Mouse (Mus musculus) cerebellum, adult 2 months (tissue): ENCODE measurements around the gene Igsf21.

Experiments used
- CTCF ChIP-seq: fragments of 200-500 bp; IDR thresholded peaks from 2 replicates; pipeline ENCODE4 v1.5.1; 2011; ENCODE audit warnings: low read depth, mild to moderate bottlenecking, control low read depth, low read length, moderate library complexity, borderline replicate concordance; ENCODE audit not compliant: insufficient read depth
- POLR2A ChIP-seq: fragments of 200-500 bp; IDR thresholded peaks from 2 replicates; pipeline ENCODE4 v1.6.1; 2011; ENCODE audit warnings: low read length, control low read depth, borderline replicate concordance; ENCODE audit not compliant: insufficient read depth

- no peak for TF ChIP-seq POLR2A
- TF ChIP-seq CTCF: no peak
Observed at GRCm38 (mm10) chr4:140103341-140104027, 143.1 kb downstream of the Igsf21 start.
